Mouse (Mus musculus) CH12.LX (cell line): ENCODE data around the gene Hecw2.

Experiments used
- CTCF ChIP-seq, 2 experiments: IDR thresholded peaks in 1 of 2; conservative IDR thresholded peaks in 1 of 2; 2 replicates each; pipeline ENCODE4 v1.5.1; 2011 to 2012; ENCODE audit warnings: low read depth in 2 of 2, low read length in 2 of 2, improper control_type of control experiment in 1 of 2, inconsistent platforms in 1 of 2, mild to moderate bottlenecking in 1 of 2, moderate library complexity in 1 of 2
- E2F4 ChIP-seq: IDR thresholded peaks from 2 replicates; pipeline ENCODE4 v1.6.1; 2011; ENCODE audit warnings: low read depth, low read length, improper control_type of control experiment; ENCODE audit not compliant: insufficient replicate concordance
- ELF1 ChIP-seq: IDR thresholded peaks from 2 replicates; pipeline ENCODE4 v1.6.1; 2014; ENCODE audit warnings: low read depth, mild to moderate bottlenecking, inconsistent platforms, low read length, improper control_type of control experiment
- HCFC1 ChIP-seq: IDR thresholded peaks from 2 replicates; pipeline ENCODE4 v1.6.1; 2012; ENCODE audit warnings: low read depth, mild to moderate bottlenecking, inconsistent platforms, low read length, improper control_type of control experiment
- MAZ ChIP-seq: IDR thresholded peaks from 2 replicates; pipeline ENCODE4 v1.6.1; 2012; ENCODE audit warnings: low read depth, mild to moderate bottlenecking, inconsistent platforms, low read length, improper control_type of control experiment, moderate library complexity
- NRF1 ChIP-seq: IDR thresholded peaks from 2 replicates; pipeline ENCODE4 v1.6.1; 2014; ENCODE audit warnings: low read depth, mild to moderate bottlenecking, inconsistent platforms, low read length, improper control_type of control experiment, moderate library complexity
- RCOR1 ChIP-seq: conservative IDR thresholded peaks from 2 replicates; pipeline ENCODE4 v1.6.1; 2012; ENCODE audit warnings: low read depth, mild to moderate bottlenecking, inconsistent platforms, low read length, improper control_type of control experiment
- SIN3A ChIP-seq: IDR thresholded peaks from 2 replicates; pipeline ENCODE4 v1.6.1; 2012; ENCODE audit warnings: low read length, improper control_type of control experiment, inconsistent platforms
- UBTF ChIP-seq: IDR thresholded peaks from 2 replicates; pipeline ENCODE4 v1.6.1; 2012; ENCODE audit warnings: low read depth, mild to moderate bottlenecking, inconsistent platforms, low read length, improper control_type of control experiment, moderate library complexity
- ZC3H11A ChIP-seq: IDR thresholded peaks from 2 replicates; pipeline ENCODE4 v1.6.1; 2012; ENCODE audit warnings: low read depth, mild to moderate bottlenecking, inconsistent platforms, low read length, improper control_type of control experiment

GRCm38 (mm10) chr1:53797811-53798210 is 397.2 kb downstream of the Hecw2 start:
- TF ChIP-seq ELF1: no peak
- no peak for TF ChIP-seq HCFC1
- no peak for TF ChIP-seq SIN3A
- no peak for TF ChIP-seq MAZ
- TF ChIP-seq RCOR1: no peak
- no peak for TF ChIP-seq CTCF (conservative IDR thresholded peaks at IDR 0.05 in 1 of 2, IDR thresholded peaks at IDR 0.05 in 1 of 2; ENCODE audit: low read depth in 2 of 2, low read length in 2 of 2)
- no peak for TF ChIP-seq NRF1
- TF ChIP-seq UBTF: no peak
- no peak for TF ChIP-seq E2F4
- no peak for TF ChIP-seq ZC3H11A
